Mouse (Mus musculus) heart, embryonic 15.5 days (tissue): ENCODE data around the gene Ncoa5. TPM values are rescaled to one million over a fixed set of nuclear protein-coding genes. Genes with fewer than 3 reads are reported as not detected.
A peak's percentile ranks its signal among the peaks of the same experiment; 100 is the strongest.

ENCODE experiments used
- ATAC-seq: fragments of 200-750 bp; cut with Nextera tagmentation; replicated peaks from 2 replicates; pipeline ENCODE4 v1.8.0; 2017; ENCODE audit warnings: low read depth, moderate TSS enrichment; ENCODE audit not compliant: insufficient number of reproducible peaks, insufficient read depth, low FRiP score
- H3K27ac ChIP-seq: fragments of 300-500 bp; sonication (generic); 2 replicates; pipeline ENCODE4 v1.5.1; 2015; ENCODE audit warnings: mild to moderate bottlenecking, inconsistent platforms
- H3K27me3 ChIP-seq: fragments of 300-500 bp; sonication (generic); 2 replicates; pipeline ENCODE4 v1.6.1; 2015; ENCODE audit warnings: inconsistent platforms
- H3K36me3 ChIP-seq: fragments of 300-500 bp; sonication (generic); 2 replicates; pipeline ENCODE4 v1.6.1; 2015; ENCODE audit warnings: mild to moderate bottlenecking, inconsistent platforms
- H3K4me1 ChIP-seq: fragments of 300-500 bp; sonication (generic); replicated peaks from 2 replicates; pipeline ENCODE4 v1.6.1; 2015; ENCODE audit warnings: inconsistent platforms
- H3K4me2 ChIP-seq: fragments of 300-500 bp; sonication (generic); 2 replicates; pipeline ENCODE4 v1.6.1; 2015; ENCODE audit warnings: inconsistent platforms, mild to moderate bottlenecking, moderate library complexity
- H3K4me3 ChIP-seq: fragments of 300-500 bp; sonication (generic); 2 replicates; pipeline ENCODE4 v1.5.1; 2015; ENCODE audit warnings: mild to moderate bottlenecking, inconsistent platforms
- H3K9ac ChIP-seq: fragments of 300-500 bp; sonication (generic); 2 replicates; pipeline ENCODE4 v1.6.1; 2015; ENCODE audit warnings: mild to moderate bottlenecking, inconsistent platforms
- H3K9me3 ChIP-seq: fragments of 300-500 bp; sonication (generic); replicated peaks from 2 replicates; pipeline ENCODE4 v1.6.1; 2016; ENCODE audit warnings: inconsistent platforms
- WGBS: fragments of 180-500 bp; shearing (Covaris S2); methylation state at CpG from one replicate; pipeline ENCODE4 v1.1.7; 2015; ENCODE audit warnings: mixed read lengths; 5-methylcytosine and 5-hydroxymethylcytosine counted together
- polyA plus RNA-seq: library from polyadenylated mRNA; unstranded; fragments of >200 nt; fragmentation: Nextera tagmentation; extraction: Ambion mirVana; gene quantifications from 2 replicates; pipeline ENCODE4 v1.2.1, GENCODE M21; 2015

Ncoa5 gene
- 38.6 and 44.6 TPM in 2 replicates for polyA plus RNA-seq

DNA sequence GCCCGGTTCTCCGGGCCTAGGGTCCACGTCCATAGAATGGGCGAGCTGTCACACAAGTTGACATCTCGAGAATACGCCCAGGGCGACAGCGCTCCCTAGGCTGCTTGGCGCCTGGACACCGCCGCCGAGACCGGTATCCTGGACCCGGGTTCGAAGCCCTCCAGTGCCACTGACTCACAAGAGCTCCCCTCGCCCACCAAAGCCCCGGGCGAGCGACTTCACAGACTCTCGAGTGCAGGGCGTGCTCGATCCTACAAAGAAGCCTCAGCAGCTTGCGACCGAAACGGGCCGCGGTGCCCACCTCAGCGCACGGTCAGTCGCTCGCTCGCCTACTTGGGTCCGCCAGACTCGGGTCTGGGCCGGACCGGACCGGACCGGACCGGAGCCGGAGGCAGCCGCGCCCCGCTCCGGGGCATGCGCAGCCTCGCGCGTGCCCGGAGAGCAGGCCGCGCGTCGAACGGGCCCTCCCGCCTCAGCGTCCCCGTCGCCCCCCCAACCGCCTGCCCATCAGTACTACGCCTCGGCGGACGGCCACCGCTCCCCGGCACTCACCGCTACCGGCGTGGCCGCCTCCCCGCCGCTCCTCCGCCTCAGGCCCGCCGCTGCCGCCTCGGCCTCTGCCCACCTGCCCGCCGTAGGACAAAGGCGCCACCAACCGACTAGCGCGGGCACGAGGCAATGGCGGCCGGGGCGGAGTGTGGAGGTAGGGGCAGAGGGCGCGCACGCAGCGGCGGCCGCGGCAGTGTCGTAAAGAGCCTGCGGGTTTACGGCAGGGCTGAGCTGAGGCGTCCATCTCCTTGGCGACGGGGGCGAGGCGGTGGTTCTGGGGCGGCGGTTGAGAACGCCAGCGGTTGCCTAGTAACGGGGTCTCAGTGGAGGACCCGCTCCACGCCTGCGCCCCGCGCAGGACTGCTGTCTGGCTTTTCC is at the start of gene Ncoa5:
Gene Ncoa5, minus strand, starts transcription at position 737 of the 927 bp plus-strand sequence.
- ATAC-seq, result peak; percentile 97
- peak within 1 kb of the TSS; percentile 74 for H3K27ac ChIP-seq
- H3K9ac ChIP-seq, result peak within 1 kb of the TSS; percentile 93
- H3K36me3 ChIP-seq, result no peaks in the 10 kb centered on the region
- H3K4me1 ChIP-seq, result peaks cover 19% of the 10 kb centered on the region
- peak within 1 kb of the TSS; percentile 86 for H3K4me3 ChIP-seq
- H3K9me3 ChIP-seq, result no peaks in the 10 kb centered on the region
- peak within 1 kb of the TSS; percentile 81 for H3K4me2 ChIP-seq
- H3K27me3 ChIP-seq, result no peaks in the 10 kb centered on the region
- WGBS, result under 1% methylated on average over 110 of the region's 111 CpGs

DNA sequence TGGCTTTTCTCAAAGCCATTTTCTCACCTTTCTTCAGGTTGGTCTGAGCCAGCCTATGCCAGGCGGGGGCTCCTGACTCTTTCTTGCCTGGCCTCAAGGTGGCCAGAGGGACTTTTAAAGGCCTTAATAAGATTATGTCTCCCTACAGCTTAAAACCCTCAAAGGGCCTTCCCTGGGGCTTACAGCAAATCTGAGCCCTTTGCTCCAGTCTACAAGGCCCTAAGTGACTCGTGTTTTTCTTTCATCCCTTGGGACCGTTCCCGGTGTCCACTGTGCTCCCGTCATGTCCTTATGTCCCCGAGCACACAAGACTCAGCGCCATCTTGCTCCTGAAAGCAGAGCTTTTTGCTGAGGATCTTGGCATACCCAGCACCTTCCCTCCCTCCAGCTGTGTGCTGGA is 46.6 kb upstream of the Ncoa5 start:
- WGBS, result 13% methylated on average over 7 of the region's 7 CpGs
- Histone ChIP-seq H3K27me3 (peaks cover 69% of the 10 kb centered on the region), H3K4me1 (no peaks in the 10 kb centered on the region)

DNA sequence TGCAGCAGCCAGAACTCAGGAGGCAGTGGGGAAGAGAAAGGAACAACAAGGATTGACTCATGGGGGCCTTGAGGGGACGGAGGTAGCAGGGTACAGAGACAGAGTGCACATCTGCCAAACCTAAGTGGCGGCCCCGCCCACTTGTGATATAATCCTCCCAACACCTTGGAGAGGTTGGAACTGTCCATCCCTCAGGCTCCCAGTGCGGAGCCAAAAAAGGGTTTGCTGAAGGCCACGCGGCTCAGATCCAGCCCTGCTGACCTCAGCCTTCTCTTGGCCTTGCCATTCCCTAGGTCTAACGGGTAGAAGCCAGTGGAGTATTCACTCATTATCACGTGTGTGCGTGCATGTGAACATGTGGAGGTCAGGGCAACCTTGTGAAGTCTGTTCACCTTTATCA is 46.0 kb upstream of the Ncoa5 start:
- Histone ChIP-seq H3K36me3 (no peaks in the 10 kb centered on the region), H3K27ac (no peak overlapping the region), H3K27me3 (peaks cover 69% of the 10 kb centered on the region), H3K4me3 (no peak overlapping the region), H3K9me3 (no peaks in the 10 kb centered on the region), H3K9ac (no peak overlapping the region), H3K4me2 (no peak overlapping the region), H3K4me1 (no peaks in the 10 kb centered on the region)
- ATAC-seq, result no peak
- 18% methylated on average over 9 of the region's 9 CpGs for WGBS

More for the DNA sequence above, 46.6 kb upstream of the Ncoa5 start:
- ATAC-seq, result no peak
- no peak overlapping the region for H3K4me2 ChIP-seq
- no peaks in the 10 kb centered on the region for H3K36me3 ChIP-seq
- no peak overlapping the region for H3K27ac ChIP-seq
- H3K4me3 ChIP-seq, result no peak overlapping the region
- H3K9ac ChIP-seq, result no peak overlapping the region
- H3K9me3 ChIP-seq, result no peaks in the 10 kb centered on the region

DNA sequence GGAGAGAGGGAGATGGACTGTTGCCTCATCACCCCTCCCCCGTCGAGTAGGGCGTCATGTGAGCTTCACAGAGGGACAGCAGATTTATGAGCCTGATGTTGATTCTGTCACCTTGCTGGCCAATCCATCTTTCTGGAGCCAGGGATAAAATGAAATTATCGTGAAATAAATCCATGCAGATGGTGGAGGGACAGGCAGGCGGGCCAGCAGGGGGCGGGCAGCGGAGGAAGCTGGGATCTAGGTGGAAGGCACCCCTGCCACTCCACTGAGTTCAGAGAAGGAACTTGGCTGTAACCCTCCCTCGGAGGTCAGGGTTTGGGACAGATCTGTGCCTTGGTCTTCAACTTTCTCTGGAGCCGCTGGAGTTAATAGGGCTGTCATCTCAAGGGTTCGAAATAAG is 43.9 kb upstream of the Ncoa5 start:
- peaks cover 75% of the 10 kb centered on the region for H3K27me3 ChIP-seq
- H3K36me3 ChIP-seq, result no peaks in the 10 kb centered on the region
- H3K4me2 ChIP-seq, result no peak overlapping the region
- 27% methylated on average over 10 of the region's 10 CpGs for WGBS
- no peak overlapping the region for H3K9ac ChIP-seq
- H3K27ac ChIP-seq, result no peak overlapping the region
- ATAC-seq, result no peak
- H3K9me3 ChIP-seq, result no peaks in the 10 kb centered on the region
- H3K4me3 ChIP-seq, result no peak overlapping the region
- H3K4me1 ChIP-seq, result peaks cover 10% of the 10 kb centered on the region; the same call in 1 of the 2 replicates

DNA sequence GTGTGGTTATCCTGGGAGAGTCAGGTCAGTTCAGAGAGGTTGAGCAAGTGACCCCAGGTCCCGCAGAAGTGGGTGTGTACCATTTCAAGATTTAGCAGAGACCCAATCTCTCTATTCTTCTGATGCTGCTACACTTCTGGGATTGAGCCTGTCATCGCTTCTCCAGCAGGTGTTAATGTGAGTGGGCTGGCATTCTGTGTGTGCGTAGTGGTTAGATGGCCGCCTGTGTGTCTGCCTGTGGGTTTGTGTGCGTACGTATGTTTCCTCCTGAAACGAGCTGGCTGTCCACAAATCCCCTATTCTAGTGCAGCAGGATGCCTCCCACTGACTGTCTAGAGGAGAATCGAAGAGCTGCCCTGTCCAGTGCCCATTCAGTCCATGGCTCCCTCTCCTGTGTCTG is 43.4 kb upstream of the Ncoa5 start:
- H3K36me3 ChIP-seq, result no peaks in the 10 kb centered on the region
- H3K4me2 ChIP-seq, result no peak overlapping the region
- ATAC-seq, result no peak
- H3K27me3 ChIP-seq, result peaks cover 81% of the 10 kb centered on the region
- H3K27ac ChIP-seq, result no peak overlapping the region
- H3K4me1 ChIP-seq, result peaks cover 12% of the 10 kb centered on the region; the same call in 1 of the 2 replicates
- no peaks in the 10 kb centered on the region for H3K9me3 ChIP-seq
- no peak overlapping the region for H3K4me3 ChIP-seq
- no peak overlapping the region for H3K9ac ChIP-seq
- WGBS, result 52% methylated on average over 8 of the region's 8 CpGs

DNA sequence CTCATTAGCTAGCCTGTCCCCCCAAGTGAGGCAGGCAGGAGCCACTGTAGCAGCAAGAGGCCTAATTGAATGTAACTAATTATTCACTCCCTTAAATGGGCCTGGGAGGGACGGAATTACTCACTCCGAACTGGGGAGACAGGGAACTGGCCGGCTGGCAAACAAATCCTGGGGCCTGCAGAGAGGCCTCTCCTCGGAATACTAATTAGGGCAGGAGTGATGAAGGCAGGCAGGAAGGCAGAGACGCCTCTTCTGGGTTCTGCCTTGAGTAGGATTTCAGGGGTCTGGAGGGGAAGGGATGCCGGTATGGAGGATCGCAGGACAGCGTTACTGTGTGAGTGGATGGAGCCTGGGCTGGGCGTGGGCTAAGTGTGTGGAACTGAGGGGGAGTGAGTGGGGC is 42.4 kb upstream of the Ncoa5 start:
- 8% methylated on average over 9 of the region's 9 CpGs for WGBS
- no peaks in the 10 kb centered on the region for H3K36me3 ChIP-seq
- H3K9me3 ChIP-seq, result no peaks in the 10 kb centered on the region
- peaks cover 12% of the 10 kb centered on the region; the same call in 1 of the 2 replicates for H3K4me1 ChIP-seq
- peaks cover 90% of the 10 kb centered on the region for H3K27me3 ChIP-seq
- no peak overlapping the region for H3K4me2 ChIP-seq
- no peak overlapping the region for H3K27ac ChIP-seq
- H3K4me3 ChIP-seq, result no peak overlapping the region
- ATAC-seq, result no peak
- H3K9ac ChIP-seq, result no peak overlapping the region

DNA sequence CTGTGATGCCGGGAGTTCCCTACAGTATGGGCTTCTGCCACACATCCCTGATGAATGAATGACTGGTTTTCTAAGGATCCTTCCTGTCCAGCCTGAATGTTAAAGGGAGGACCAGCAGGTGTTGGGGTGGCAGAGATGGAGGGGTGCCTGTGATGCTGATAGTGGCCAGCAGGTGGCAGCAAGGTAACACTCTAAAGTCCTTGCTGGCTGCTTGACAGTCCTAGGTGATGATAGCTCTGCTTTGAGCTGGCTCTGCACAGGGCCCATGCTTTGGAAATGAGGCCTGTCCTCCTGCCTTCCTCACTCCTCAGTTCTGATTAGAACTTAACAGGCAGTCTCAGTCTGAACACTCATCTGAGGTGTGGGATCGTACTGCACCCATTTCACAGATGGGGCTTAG is 40.3 kb upstream of the Ncoa5 start:
- H3K4me3 ChIP-seq, result no peak overlapping the region
- no peak overlapping the region for H3K4me2 ChIP-seq
- ATAC-seq, result no peak
- no peaks in the 10 kb centered on the region for H3K36me3 ChIP-seq
- H3K27ac ChIP-seq, result no peak overlapping the region
- H3K27me3 ChIP-seq, result peaks cover 91% of the 10 kb centered on the region
- WGBS, result 33% methylated on average over 2 of the region's 2 CpGs
- H3K4me1 ChIP-seq, result peaks cover 15% of the 10 kb centered on the region; the same call in 1 of the 2 replicates
- H3K9me3 ChIP-seq, result no peaks in the 10 kb centered on the region
- H3K9ac ChIP-seq, result no peak overlapping the region

DNA sequence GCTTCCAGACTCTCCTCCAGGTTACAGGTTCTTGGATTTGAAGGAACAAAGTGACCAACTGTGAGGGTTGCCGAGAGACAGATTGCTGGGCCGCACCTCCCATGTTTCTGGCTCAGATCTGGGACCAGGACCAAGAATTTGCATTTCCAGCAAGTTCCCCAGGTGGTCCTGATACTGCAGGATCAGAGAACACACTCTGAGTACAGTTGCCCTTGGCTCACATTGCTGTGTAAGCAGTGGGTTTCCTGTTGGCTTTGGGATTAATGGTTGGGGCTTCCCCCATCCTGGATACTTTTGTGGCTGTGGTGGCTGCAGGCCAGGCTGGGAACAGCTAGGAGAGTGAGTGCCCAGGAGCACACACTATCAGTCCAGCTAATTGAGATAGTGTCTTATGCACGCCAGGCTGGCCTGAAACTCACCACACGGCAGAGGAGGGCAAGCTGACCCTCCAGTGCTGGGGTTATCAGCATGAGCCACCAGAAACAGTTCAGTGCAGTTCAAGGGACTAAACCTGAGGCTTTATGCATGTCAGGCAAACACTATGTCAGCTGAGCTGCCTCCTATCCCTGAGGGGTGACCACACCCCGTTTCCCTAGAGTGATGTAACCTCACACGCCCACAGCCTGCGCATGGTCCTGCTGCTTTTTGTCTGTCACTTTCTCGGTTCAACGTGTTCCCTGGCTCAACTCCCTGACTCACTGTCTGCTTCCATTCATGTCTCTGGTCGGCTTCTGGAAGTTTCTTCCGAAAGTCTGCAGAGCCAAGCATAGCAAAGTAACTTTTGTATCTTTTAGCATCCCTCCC is 39.6 kb upstream of the Ncoa5 start:
- Histone ChIP-seq H3K27ac (no peak overlapping the region), H3K27me3 (peaks cover 91% of the 10 kb centered on the region), H3K36me3 (no peaks in the 10 kb centered on the region), H3K4me3 (no peak overlapping the region), H3K9me3 (no peaks in the 10 kb centered on the region), H3K4me1 (peaks cover 15% of the 10 kb centered on the region; the same call in 1 of the 2 replicates), H3K9ac (no peak overlapping the region), H3K4me2 (no peak overlapping the region)
- peak; percentile 62 for ATAC-seq
- WGBS, result 28% methylated on average over 11 of the region's 11 CpGs

DNA sequence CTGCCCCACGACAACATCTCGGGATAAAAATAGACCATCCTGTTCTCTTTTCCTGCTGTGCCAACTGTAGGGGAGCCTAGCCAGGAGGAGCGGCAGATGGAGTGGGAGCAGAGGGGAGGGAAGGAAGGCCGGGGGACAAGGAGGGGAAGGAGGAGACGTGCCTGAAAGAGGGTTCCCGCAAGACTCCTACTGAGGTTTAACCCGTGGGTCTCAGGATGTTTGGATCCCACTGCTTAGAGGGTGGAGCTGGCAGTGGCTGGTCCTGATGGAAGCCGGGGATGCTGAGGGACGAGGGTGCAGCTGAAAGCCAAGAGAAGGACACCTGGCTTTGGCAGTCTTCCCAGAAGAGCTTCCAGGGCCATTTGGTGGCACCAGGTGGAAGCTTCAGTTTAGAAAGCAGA is 38.7 kb upstream of the Ncoa5 start:
- Histone ChIP-seq H3K27ac (no peak overlapping the region), H3K27me3 (peaks cover 87% of the 10 kb centered on the region), H3K4me3 (no peak overlapping the region), H3K36me3 (no peaks in the 10 kb centered on the region), H3K9me3 (no peaks in the 10 kb centered on the region), H3K4me2 (no peak overlapping the region), H3K4me1 (peaks cover 15% of the 10 kb centered on the region; the same call in 1 of the 2 replicates), H3K9ac (no peak overlapping the region)
- no peak for ATAC-seq
- WGBS, result 13% methylated on average over 9 of the region's 9 CpGs

DNA sequence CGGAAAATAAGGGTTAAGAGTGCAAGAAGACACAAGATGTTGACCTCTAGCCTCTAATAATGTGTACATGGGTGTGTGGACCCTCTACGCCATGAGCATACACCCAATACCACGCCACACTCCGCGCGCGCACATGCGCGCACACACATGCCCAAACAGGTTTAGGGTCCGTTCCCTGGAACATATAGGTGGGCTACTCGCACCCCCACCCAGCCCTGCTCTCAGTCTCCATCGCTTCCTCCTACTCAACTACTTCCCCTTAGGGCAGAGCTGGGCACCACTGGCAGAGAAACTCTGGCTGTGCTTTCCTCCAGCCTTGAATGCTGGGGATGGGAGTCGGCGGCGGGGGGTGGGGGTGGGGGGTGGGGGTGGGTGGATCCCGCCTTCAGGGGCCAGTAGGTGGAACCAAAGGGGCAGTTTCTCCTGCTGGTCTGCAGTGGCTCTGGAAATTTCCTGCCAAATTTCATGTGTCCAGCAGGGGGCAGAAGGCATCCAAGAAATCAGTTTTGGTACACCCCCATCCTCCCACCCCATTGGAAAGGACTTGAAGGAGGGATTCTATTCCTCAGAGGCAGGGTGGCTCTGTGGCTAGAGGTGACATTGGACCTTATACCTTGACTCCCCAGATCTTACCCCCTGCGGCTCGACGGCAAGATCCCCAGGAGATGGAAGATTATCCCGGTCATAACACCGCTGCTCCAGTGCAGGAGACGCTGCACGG is 35.6 kb upstream of the Ncoa5 start:
- no peak overlapping the region for H3K9ac ChIP-seq
- peaks cover 64% of the 10 kb centered on the region for H3K27me3 ChIP-seq
- WGBS, result 24% methylated on average over 23 of the region's 23 CpGs
- no peak for ATAC-seq
- no peak overlapping the region for H3K27ac ChIP-seq
- no peak overlapping the region for H3K4me2 ChIP-seq
- no peaks in the 10 kb centered on the region for H3K9me3 ChIP-seq
- H3K4me3 ChIP-seq, result no peak overlapping the region
- peaks cover 15% of the 10 kb centered on the region; the same call in 1 of the 2 replicates for H3K4me1 ChIP-seq
- H3K36me3 ChIP-seq, result no peaks in the 10 kb centered on the region

DNA sequence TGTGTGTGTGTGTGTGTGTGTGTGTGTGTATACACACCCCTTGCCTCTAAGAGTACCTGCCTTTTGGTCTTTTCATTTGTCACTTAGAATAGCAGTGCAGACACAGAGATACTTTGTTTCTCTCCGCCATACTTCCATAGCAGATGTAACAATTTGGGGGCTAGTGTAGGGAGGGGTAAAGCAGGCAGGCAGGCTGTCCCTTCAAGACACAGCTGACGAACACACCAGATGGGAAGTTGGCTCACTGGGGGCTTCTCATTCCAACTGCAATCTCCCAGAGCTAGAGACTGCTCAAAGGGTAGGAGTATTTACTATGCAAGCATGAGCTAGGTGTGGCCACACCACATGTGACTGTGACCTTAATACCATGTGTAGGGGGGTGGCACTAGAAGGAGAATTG is 34.1 kb upstream of the Ncoa5 start:
- peaks cover 54% of the 10 kb centered on the region for H3K27me3 ChIP-seq
- H3K4me1 ChIP-seq, result peaks cover 6% of the 10 kb centered on the region; the same call in 1 of the 2 replicates
- H3K4me2 ChIP-seq, result no peak overlapping the region
- ATAC-seq, result no peak
- no peak overlapping the region for H3K9ac ChIP-seq
- 67% methylated on average over 2 of the region's 2 CpGs for WGBS
- no peaks in the 10 kb centered on the region for H3K9me3 ChIP-seq
- no peak overlapping the region for H3K27ac ChIP-seq
- H3K36me3 ChIP-seq, result no peaks in the 10 kb centered on the region
- no peak overlapping the region for H3K4me3 ChIP-seq
